Mouse (Mus musculus) limb, embryonic 11.5 days (tissue): ENCODE results near the gene Mmp20. TPM values are rescaled to one million over a fixed set of nuclear protein-coding genes. Genes with fewer than 3 reads are reported as not detected.

Source experiments
- ATAC-seq: fragments of 200-750 bp; cut with Nextera tagmentation; 2 replicates; pipeline ENCODE4 v1.8.0; 2017; ENCODE audit warnings: low read depth; ENCODE audit not compliant: insufficient number of reproducible peaks, low FRiP score, low TSS enrichment
- DNase-seq: peaks from one replicate; pipeline ENCODE4 v3.0.0-alpha.2; 2015; ENCODE audit warnings: low spot score
- H3K27ac ChIP-seq: fragments of 300-500 bp; sonication (generic); replicated peaks from 2 replicates; pipeline ENCODE4 v1.5.1; 2014; ENCODE audit warnings: low read depth, mild to moderate bottlenecking, low read length
- H3K27me3 ChIP-seq: fragments of 300-500 bp; sonication (generic); 2 replicates; pipeline ENCODE4 v1.6.1; 2014; ENCODE audit warnings: mild to moderate bottlenecking, low read length, mixed read lengths; ENCODE audit not compliant: control insufficient read depth, insufficient read depth
- H3K36me3 ChIP-seq: fragments of 300-500 bp; sonication (generic); 2 replicates; pipeline ENCODE4 v1.6.1; 2014; ENCODE audit warnings: mild to moderate bottlenecking, low read length, moderate library complexity, mixed read lengths; ENCODE audit not compliant: control insufficient read depth, insufficient read depth
- H3K4me1 ChIP-seq: fragments of 300-500 bp; sonication (generic); 2 replicates; pipeline ENCODE4 v1.6.1; 2014; ENCODE audit warnings: low read length, mixed read lengths; ENCODE audit not compliant: control insufficient read depth, insufficient read depth
- H3K4me2 ChIP-seq: fragments of 300-500 bp; sonication (generic); 2 replicates; pipeline ENCODE4 v1.6.1; 2014; ENCODE audit warnings: low read depth, mild to moderate bottlenecking, moderate library complexity; ENCODE audit not compliant: severe bottlenecking
- H3K4me3 ChIP-seq: fragments of 300-500 bp; sonication (generic); 2 replicates; pipeline ENCODE4 v1.5.1; 2014; ENCODE audit warnings: low read depth, low read length
- H3K9ac ChIP-seq: fragments of 300-500 bp; sonication (generic); 2 replicates; pipeline ENCODE4 v1.6.1; 2014; ENCODE audit warnings: mild to moderate bottlenecking, low read length
- H3K9me3 ChIP-seq: fragments of 300-500 bp; sonication (generic); 2 replicates; pipeline ENCODE4 v1.6.1; 2016; ENCODE audit warnings: low read length; ENCODE audit not compliant: control insufficient read depth
- WGBS: fragments of 180-500 bp; shearing (Covaris S2); extraction: QIAGEN DNeasy Blood & Tissue Kit; methylation state at CpG from one replicate; pipeline ENCODE4 v1.1.7; 2014; 5-methylcytosine and 5-hydroxymethylcytosine counted together
- polyA plus RNA-seq: library from polyadenylated mRNA; unstranded; fragments of >200 nt; fragmentation: Nextera tagmentation; extraction: Ambion mirVana; gene quantifications from 2 replicates; pipeline ENCODE4 v1.2.1, GENCODE M21; 2014

Mmp20 gene
- polyA plus RNA-seq, 1 experiment from 2014 or later = not detected

DNA sequence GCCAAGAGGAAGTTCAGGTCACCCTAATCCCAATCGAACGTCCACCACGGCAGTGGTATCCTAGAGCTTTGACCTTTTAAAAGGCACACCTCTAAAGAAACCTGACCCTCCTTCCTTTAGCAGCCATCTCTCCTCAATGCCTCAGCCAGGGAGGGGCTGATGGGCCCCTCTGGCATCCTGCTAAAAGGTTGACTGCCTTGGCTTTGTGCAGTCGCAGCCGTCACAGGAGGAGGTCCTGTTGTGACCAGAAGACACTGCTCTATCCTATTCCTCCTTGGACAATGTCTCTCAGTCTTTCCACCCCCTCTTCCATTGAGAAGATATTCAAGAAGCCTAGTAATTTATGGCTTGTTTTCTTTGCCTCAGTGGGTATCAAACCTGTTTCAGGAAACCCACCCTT, 5.9 kb downstream of the Mmp20 start:
- 27% methylated on average over 5 of the region's 5 CpGs for WGBS
- H3K9me3 ChIP-seq = no peaks in the 10 kb centered on the region

DNA sequence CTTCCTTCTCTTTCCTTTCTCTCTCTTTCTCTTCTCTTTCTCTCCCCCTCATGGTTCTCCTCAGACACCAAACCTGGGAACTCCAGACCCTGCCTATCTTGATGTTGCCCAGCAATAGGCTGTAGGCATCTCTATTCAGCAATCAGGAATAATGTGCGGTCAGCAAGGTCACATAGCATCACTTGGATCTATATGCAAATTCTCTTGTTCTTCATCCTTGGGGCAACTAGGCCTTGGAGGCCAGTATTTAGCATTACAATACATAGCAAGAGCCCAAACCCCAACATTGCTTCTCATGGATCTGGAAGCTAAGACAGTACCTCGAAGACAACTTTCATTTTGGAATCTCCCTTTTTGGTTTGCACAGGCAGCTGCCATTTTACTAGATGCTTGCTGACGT, 19.9 kb downstream of the Mmp20 start:
- Histone ChIP-seq H3K9me3 (no peaks in the 10 kb centered on the region), H3K9ac (no peak overlapping the region), H3K4me2 (no peak overlapping the region), H3K27ac (no peak overlapping the region), H3K36me3 (no peaks in the 10 kb centered on the region), H3K4me3 (no peak overlapping the region), H3K4me1 (no peaks in the 10 kb centered on the region), H3K27me3 (no peaks in the 10 kb centered on the region)
- WGBS = 89% methylated on average over 3 of the region's 3 CpGs
- DNase-seq (no peak), ATAC-seq (no peak)

More for the DNA sequence above, 5.9 kb downstream of the Mmp20 start:
- H3K4me2 ChIP-seq = no peak overlapping the region
- no peak overlapping the region for H3K9ac ChIP-seq
- H3K4me3 ChIP-seq = no peak overlapping the region
- ATAC-seq = no peak
- DNase-seq = no peak
- H3K27ac ChIP-seq = no peak overlapping the region
- no peaks in the 10 kb centered on the region for H3K27me3 ChIP-seq
- no peaks in the 10 kb centered on the region for H3K36me3 ChIP-seq
- H3K4me1 ChIP-seq = no peaks in the 10 kb centered on the region

DNA sequence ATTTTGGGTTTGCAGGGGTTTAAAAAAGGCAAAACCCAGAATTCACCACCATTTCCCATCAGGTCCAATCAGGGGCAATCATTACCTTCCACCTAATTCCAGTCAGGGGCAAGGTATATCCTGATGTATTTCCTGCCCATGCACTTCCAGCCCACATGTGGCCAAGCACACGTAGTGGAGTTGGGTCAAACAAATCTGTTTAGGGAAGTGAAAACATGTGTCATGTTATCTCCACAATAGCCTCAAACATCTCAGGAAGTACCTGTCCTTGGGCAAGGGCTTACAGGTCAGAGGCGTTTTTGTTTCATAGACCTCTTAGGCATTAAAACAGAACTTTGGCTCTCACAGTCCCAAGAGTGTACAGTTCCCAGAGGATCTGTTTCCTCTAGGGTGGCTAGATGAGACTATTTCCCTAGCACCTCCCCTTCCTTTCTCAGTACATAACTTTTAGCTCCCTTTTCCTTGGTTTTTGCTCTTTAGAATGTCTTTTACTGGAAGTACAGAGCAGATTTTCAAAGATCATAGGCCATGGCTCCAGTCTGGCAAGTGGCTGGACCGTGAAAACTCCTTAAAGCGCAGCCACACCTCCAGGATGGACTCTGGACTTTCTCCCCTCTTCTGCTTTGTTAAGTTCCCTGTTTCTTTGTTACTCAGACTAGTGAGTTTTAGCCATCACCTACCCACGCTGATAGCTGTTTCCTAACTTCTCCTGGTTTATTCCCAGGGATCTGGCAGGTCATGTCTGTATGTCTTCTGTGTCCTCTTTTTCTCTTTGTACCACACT, 22.6 kb downstream of the Mmp20 start:
- 77% methylated on average over 5 of the region's 5 CpGs for WGBS
- Histone ChIP-seq H3K36me3 (no peaks in the 10 kb centered on the region), H3K4me3 (no peak overlapping the region), H3K27ac (no peak overlapping the region), H3K4me1 (no peaks in the 10 kb centered on the region), H3K4me2 (no peak overlapping the region), H3K9me3 (no peaks in the 10 kb centered on the region), H3K9ac (no peak overlapping the region), H3K27me3 (no peaks in the 10 kb centered on the region)
- DNase-seq = no peak
- no peak for ATAC-seq

DNA sequence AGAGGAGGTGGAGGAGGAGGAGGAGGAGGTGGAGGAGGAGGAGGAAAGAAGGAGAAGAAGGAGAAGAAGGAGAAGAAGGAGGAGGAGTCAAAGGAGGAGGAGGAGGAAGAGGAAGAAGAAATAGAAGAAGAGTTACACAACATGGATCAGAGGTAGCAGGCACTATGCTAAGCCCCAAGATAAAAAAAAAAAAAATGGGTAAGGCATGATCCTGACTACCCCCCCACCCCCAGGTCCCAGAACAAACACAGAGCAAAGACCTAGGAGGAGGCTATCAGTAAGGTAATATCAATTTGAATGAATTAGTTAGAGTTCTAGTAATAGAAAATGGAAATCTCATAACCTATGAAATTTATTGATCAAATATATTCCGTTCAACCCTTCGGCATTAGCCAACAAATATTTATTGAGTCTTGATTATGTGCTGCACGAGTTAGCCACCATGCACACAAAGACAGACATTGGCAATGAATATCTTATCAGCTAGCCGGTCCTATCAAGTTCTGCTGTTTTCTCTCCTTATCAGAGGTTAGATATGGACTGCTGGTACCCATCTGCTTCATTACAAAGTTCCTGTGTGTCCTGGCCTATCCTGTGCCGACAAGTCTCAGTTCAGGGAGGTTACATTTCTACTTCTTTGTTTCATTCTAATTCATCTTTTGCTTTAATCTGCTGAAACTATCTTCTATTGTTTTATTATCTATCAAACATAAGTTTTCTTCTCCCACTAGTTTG, 24.5 kb downstream of the Mmp20 start:
- Histone ChIP-seq H3K9me3 (no peaks in the 10 kb centered on the region), H3K4me2 (no peak overlapping the region), H3K4me1 (no peaks in the 10 kb centered on the region), H3K4me3 (no peak overlapping the region), H3K36me3 (no peaks in the 10 kb centered on the region), H3K9ac (no peak overlapping the region), H3K27me3 (no peaks in the 10 kb centered on the region), H3K27ac (no peak overlapping the region)
- ATAC-seq = no peak
- no peak for DNase-seq
- 89% methylated on average over 5 of the region's 5 CpGs for WGBS

DNA sequence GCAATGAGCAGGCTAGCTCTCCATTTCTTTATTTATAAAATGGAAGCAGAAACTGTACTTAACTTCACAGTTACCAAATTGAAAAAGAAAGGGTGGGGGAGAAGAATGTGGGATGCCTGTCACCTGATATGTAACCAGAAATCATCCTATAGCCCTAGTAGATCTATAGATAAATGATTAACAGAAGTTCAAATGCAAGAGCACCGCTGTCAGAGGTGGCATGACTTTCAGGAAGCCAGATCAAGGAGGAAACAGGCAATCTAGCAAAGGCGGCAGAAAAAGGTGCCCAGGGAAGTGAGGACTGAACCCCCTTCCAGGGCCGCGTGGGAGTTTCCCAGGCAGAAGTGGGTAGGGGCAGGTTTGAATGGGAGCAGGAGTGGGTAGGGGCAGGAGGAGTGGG, 29.9 kb downstream of the Mmp20 start:
- H3K4me3 ChIP-seq = no peak overlapping the region
- H3K4me1 ChIP-seq = no peaks in the 10 kb centered on the region
- no peak overlapping the region for H3K4me2 ChIP-seq
- H3K27ac ChIP-seq = no peak overlapping the region
- no peak overlapping the region for H3K9ac ChIP-seq
- ATAC-seq (no peak), DNase-seq (no peak)
- no peaks in the 10 kb centered on the region for H3K9me3 ChIP-seq
- H3K27me3 ChIP-seq = no peaks in the 10 kb centered on the region
- WGBS = 83% methylated on average over 4 of the region's 4 CpGs
- no peaks in the 10 kb centered on the region for H3K36me3 ChIP-seq

DNA sequence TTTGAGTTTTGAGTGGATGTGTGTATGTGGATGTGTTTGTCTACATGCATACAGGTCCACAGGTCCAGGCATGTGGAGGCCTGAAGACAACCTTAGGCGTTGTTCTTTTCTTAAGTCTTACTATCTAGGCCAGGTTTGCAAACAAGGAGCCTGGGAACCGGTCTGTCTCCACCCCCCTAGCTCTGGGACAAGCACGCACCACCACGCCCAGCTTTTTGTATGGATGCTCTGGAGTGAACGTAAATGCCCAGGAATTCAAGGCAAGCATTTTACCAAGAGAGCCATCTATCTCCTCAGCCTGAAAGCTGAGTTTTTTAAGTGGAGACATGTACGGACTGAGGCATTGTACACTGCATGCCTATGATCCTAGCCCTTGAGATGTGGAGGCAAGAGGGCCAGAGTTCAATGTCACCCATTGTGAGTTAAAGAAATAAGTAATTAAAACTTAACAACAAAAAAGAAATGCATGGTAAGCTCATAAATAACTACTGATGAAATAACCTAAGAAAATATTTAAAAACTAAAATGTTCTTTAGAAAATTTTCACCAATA, 31.5 kb downstream of the Mmp20 start:
- no peak overlapping the region for H3K9ac ChIP-seq
- ATAC-seq (no peak), DNase-seq (no peak)
- H3K9me3 ChIP-seq = no peaks in the 10 kb centered on the region
- no peaks in the 10 kb centered on the region for H3K36me3 ChIP-seq
- 85% methylated on average over 6 of the region's 6 CpGs for WGBS
- H3K4me3 ChIP-seq = no peak overlapping the region
- no peak overlapping the region for H3K27ac ChIP-seq
- H3K27me3 ChIP-seq = no peaks in the 10 kb centered on the region
- no peak overlapping the region for H3K4me2 ChIP-seq
- no peaks in the 10 kb centered on the region for H3K4me1 ChIP-seq

DNA sequence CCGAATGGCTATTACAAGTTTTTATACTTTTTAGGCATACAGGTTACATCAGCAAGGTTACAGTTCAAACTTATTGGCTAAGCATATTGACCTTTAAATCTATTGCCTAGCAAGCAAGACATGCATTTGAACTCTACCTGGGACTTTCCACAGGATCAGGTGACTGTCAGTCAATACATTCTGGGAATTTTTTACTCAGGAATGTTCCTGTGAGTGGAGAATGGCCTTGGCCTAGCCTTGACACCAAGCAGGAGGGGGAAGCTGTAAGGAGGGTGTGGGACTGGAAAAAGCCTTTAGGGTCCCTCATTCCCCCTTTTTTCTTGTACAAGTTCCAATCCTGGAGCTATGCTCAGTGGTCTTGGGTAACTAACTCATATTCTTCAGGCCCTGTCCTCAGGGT, 33.3 kb downstream of the Mmp20 start:
- H3K4me2 ChIP-seq = no peak overlapping the region
- no peaks in the 10 kb centered on the region for H3K36me3 ChIP-seq
- DNase-seq (no peak), ATAC-seq (no peak)
- H3K27me3 ChIP-seq = no peaks in the 10 kb centered on the region
- no peak overlapping the region for H3K4me3 ChIP-seq
- no peak overlapping the region for H3K9ac ChIP-seq
- H3K27ac ChIP-seq = no peak overlapping the region
- no peaks in the 10 kb centered on the region for H3K9me3 ChIP-seq
- no peaks in the 10 kb centered on the region for H3K4me1 ChIP-seq
- 91% methylated on average over 1 of the region's 1 CpGs for WGBS

DNA sequence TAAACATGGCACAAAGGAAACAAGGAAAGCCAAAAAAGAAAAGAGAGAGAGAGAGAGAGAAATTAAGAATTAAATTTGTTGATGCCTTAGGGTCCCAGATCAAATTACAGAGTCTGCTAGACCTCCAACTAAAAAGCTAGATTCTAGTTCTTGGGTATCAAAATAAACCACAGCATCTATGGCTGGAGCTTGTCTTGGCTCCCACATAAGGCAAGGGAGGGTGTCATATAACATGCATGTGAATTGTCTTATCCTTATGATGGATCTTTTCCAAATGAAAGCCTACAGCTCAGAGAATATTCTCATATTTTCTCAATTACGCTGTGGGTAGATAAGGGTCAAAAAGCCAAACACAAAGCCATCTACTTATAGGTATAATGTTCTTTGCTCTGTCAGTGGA, 41.6 kb downstream of the Mmp20 start:
- Histone ChIP-seq H3K9me3 (no peaks in the 10 kb centered on the region), H3K4me3 (no peak overlapping the region), H3K9ac (no peak overlapping the region), H3K27me3 (no peaks in the 10 kb centered on the region), H3K4me1 (no peaks in the 10 kb centered on the region), H3K27ac (no peak overlapping the region), H3K4me2 (no peak overlapping the region), H3K36me3 (no peaks in the 10 kb centered on the region)
- ATAC-seq (no peak), DNase-seq (no peak)
- 97% methylated on average over 1 of the region's 1 CpGs for WGBS
